Mouse (Mus musculus) lung, postnatal 0 days (tissue): ENCODE results near the gene Tnnt2.

Experiments
- CTCF ChIP-seq: IDR thresholded peaks from 2 replicates; pipeline ENCODE4 v1.5.1; 2016; ENCODE audit warnings: antibody characterized with exemption, mild to moderate bottlenecking
- EP300 ChIP-seq: IDR thresholded peaks from 2 replicates; pipeline ENCODE4 v1.6.1; 2016; ENCODE audit warnings: antibody characterized with exemption, mild to moderate bottlenecking, control low read depth

GRCm38 (mm10) chr1:135834206-135834859, 1.8 kb upstream of the Tnnt2 start:
- TF ChIP-seq EP300: no peak
- peak; percentile 10; the same call in 1 of the 2 replicates for TF ChIP-seq CTCF
